8 mouse cellular contexts compared by ENCODE assay signal in the genomic region with DNA sequence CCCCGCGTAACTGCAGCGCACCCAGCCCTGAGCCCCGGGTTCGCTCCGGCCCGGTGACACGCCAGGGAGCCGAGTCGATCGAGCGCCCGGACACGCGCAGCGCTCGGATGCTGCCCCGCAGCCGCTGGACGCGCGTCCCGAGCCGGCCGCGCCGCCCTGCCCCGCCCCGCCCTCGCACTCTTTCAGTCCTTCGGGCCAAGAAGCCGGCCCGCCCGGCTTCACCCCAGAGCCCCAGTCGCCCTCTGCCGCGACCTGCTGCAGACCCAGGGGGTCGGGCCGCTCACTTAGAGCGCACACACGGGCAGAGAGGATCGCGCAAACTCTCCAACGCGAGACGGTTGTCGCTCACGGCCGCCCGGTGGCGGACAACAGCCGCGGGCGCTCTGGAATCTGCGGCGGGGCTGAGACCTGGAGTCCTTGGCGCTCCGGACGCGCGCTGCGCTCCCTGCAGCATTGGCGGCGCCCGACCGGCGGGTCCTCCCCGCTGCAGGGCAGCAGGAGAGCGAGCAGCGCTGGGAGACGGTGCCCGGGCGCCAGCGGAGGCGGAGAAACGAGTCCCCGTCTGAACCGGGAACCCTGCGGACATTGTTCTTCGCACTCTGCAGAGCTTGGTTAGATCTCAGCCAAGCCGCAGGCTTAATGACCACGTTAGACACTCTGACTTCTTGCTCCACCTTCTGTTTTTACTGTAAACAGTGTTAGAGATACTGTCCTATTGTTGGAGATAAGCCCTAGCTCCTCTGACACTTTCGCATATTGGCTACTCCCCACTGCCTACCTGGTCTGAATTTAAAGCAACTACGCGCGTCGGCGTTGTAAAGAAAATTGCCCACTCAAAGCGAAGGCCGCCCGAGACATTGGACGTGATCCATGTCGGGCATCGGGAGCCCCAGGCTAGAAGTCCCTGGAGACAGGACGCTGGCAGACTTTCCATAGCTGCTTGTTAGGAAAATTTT.
DNase-seq lines count a peak whose midpoint lies in the region; ATAC-seq and TF ChIP-seq lines count a peak whose summit lies in the region.

No protein-coding gene starts in this region.

- H3K9me3 ChIP-seq in hindbrain, embryonic 14.5 days (ENCODE audit: control insufficient read depth, low read length) = no peaks in the 10 kb centered on the region

- peak overlapping the region; percentile 75 for H3K4me2 ChIP-seq in hindbrain, embryonic 14.5 days (replicated peaks)

- peak overlapping the region; percentile 89 for H3K9ac ChIP-seq in hindbrain, embryonic 14.5 days

- DNase-seq in NIH3T3 (ENCODE audit: low read depth) = peak; percentile 79
- DNase-seq in cerebellum, postnatal 10 days = peak; percentile 78 to 82
- DNase-seq in frontal cortex, postnatal 36 days (ENCODE audit: low spot score in 2 of 2) = peak; percentile 55 to 61
- peak; percentile 73 for DNase-seq in hindbrain, embryonic 14.5 days (ENCODE audit: low spot score)
- peak; percentile 60 to 63 for DNase-seq in left cerebral cortex, adult 2 months (ENCODE audit: extremely low spot score in 1 of 2, low spot score in 2 of 2)
- peak; percentile 82 to 89 for DNase-seq in lung, postnatal 4 days
- peak; percentile 88 for DNase-seq in retina, postnatal 1 day
- peak; percentile 64 for DNase-seq in urinary bladder, postnatal 14 days (ENCODE audit: low spot score)

- peak overlapping the region; percentile 99 for H3K27ac ChIP-seq in hindbrain, embryonic 14.5 days
- peak overlapping the region; percentile 94 for H3K27ac ChIP-seq in left cerebral cortex, adult 2 months

- peak overlapping the region; percentile 82 for H3K4me3 ChIP-seq in hindbrain, embryonic 14.5 days (replicated peaks; ENCODE audit: low read length)
- peak overlapping the region; percentile 87 for H3K4me3 ChIP-seq in left cerebral cortex, adult 2 months

- ATAC-seq in hindbrain, embryonic 14.5 days (ENCODE audit: low FRiP score) = peak; percentile 21; the same call in 1 of the 2 replicates

- intact Hi-C loops in left cerebral cortex, adult 2 months (cut with DNase I) = loop anchor here (1.0 to 10.0 kb wide), 5 partner anchors 150 to 776 kb away; no protein-coding TSS in a partner anchor

- no peaks in the 10 kb centered on the region for H3K27me3 ChIP-seq in hindbrain, embryonic 14.5 days (ENCODE audit: control insufficient read depth, insufficient read depth, low read length)

- no peaks in the 10 kb centered on the region for H3K36me3 ChIP-seq in hindbrain, embryonic 14.5 days (replicated peaks; ENCODE audit: control insufficient read depth, insufficient read depth)

- TF ChIP-seq CTCF in left cerebral cortex, adult 2 months (IDR thresholded peaks at IDR 0.05) = peak; percentile 19; the same call in 1 of the 2 replicates

- H3K4me1 ChIP-seq in hindbrain, embryonic 14.5 days (replicated peaks; ENCODE audit: control insufficient read depth, insufficient read depth, low read length) = peaks cover 20% of the 10 kb centered on the region

- under 1% methylated on average over 95 of the region's 95 CpGs for WGBS in hindbrain, embryonic 14.5 days

Comparison
In these comparisons a context has a peak if more than half of its experiments do, and no peak if none do; other contexts are left out.
1. Peak in every context shown above with its lines: DNase-seq, ATAC-seq, H3K4me3 ChIP-seq and H3K27ac ChIP-seq.